Mouse (Mus musculus): Measurements from ENCODE around the gene Akr1c12. TPM values are rescaled to one million over a fixed set of nuclear protein-coding genes. Genes with fewer than 3 reads are reported as not detected.

The Akr1c12 gene
- not detected in 2 replicates for total RNA-seq (2014; rRNA removed)
- 0.15 and 0.28 TPM in 2 replicates for polyA plus RNA-seq (2015; fragmentation: Nextera tagmentation; extraction: Ambion mirVana)

- no peak for ATAC-seq
- no peak for DNase-seq (ENCODE audit: low spot score)
- TF ChIP-seq CTCF (IDR thresholded peaks at IDR 0.05; ENCODE audit: low read depth), result no peak
- Histone ChIP-seq H3K9me3 (ENCODE audit: low read length) (no peaks in the 10 kb centered on the region), H3K4me3 (ENCODE audit: low read length) (no peak within 1 kb of the TSS), H3K4me2 (ENCODE audit: low read depth, low read length) (no peak within 1 kb of the TSS), H3K27me3 (ENCODE audit: insufficient read depth, low read length) (no peaks in the 10 kb centered on the region), H3K4me1 (ENCODE audit: insufficient read depth, low read length) (no peaks in the 10 kb centered on the region), H3K36me3 (ENCODE audit: insufficient read depth, low read length) (no peaks in the 10 kb centered on the region), H3K9ac (replicated peaks; ENCODE audit: low read length) (no peak within 1 kb of the TSS), H3K27ac (no peak within 1 kb of the TSS)
- 74% methylated on average over 4 of the region's 4 CpGs for WGBS
Observed at GRCm38 (mm10) chr13:4279284-4279683, at the start of gene Akr1c12. Gene Akr1c12, minus strand, starts transcription at chr13:4279433.

GRCm38 (mm10) chr13:4318773-4319172, 39.5 kb upstream of the Akr1c12 start:
- H3K4me3 ChIP-seq (ENCODE audit: low read length), result no peak overlapping the region
- H3K9ac ChIP-seq (replicated peaks; ENCODE audit: low read length), result no peak overlapping the region
- no peaks in the 10 kb centered on the region for H3K4me1 ChIP-seq (ENCODE audit: insufficient read depth, low read length)
- no peaks in the 10 kb centered on the region for H3K9me3 ChIP-seq (ENCODE audit: low read length)
- no peak overlapping the region for H3K4me2 ChIP-seq (ENCODE audit: low read depth, low read length)
- H3K27me3 ChIP-seq (ENCODE audit: insufficient read depth, low read length), result no peaks in the 10 kb centered on the region
- WGBS, result 88% methylated on average over 2 of the region's 2 CpGs
- no peak for DNase-seq (ENCODE audit: low spot score)
- no peak for TF ChIP-seq CTCF (IDR thresholded peaks at IDR 0.05; ENCODE audit: low read depth)
- ATAC-seq, result no peak
- H3K36me3 ChIP-seq (ENCODE audit: insufficient read depth, low read length), result no peaks in the 10 kb centered on the region
- no peak overlapping the region for H3K27ac ChIP-seq

- Histone ChIP-seq H3K36me3 (ENCODE audit: insufficient read depth, low read length) (no peaks in the 10 kb centered on the region), H3K4me1 (ENCODE audit: insufficient read depth, low read length) (no peaks in the 10 kb centered on the region), H3K9ac (replicated peaks; ENCODE audit: low read length) (no peak overlapping the region), H3K27me3 (ENCODE audit: insufficient read depth, low read length) (no peaks in the 10 kb centered on the region), H3K4me3 (ENCODE audit: low read length) (no peak overlapping the region), H3K4me2 (ENCODE audit: low read depth, low read length) (no peak overlapping the region), H3K27ac (no peak overlapping the region), H3K9me3 (ENCODE audit: low read length) (no peaks in the 10 kb centered on the region)
- DNase-seq (ENCODE audit: low spot score) (no peak), ATAC-seq (no peak)
- WGBS, result 87% methylated on average over 2 of the region's 2 CpGs
- no peak for TF ChIP-seq CTCF (IDR thresholded peaks at IDR 0.05; ENCODE audit: low read depth)
Observed at GRCm38 (mm10) chr13:4313907-4314306, 34.7 kb upstream of the Akr1c12 start.

GRCm38 (mm10) chr13:4304861-4305565, 25.8 kb upstream of the Akr1c12 start:
- Histone ChIP-seq H3K9ac (replicated peaks; ENCODE audit: low read length) (no peak overlapping the region), H3K4me3 (ENCODE audit: low read length) (no peak overlapping the region), H3K9me3 (ENCODE audit: low read length) (no peaks in the 10 kb centered on the region), H3K27me3 (ENCODE audit: insufficient read depth, low read length) (no peaks in the 10 kb centered on the region), H3K4me2 (ENCODE audit: low read depth, low read length) (no peak overlapping the region), H3K36me3 (ENCODE audit: insufficient read depth, low read length) (no peaks in the 10 kb centered on the region), H3K27ac (no peak overlapping the region), H3K4me1 (ENCODE audit: insufficient read depth, low read length) (no peaks in the 10 kb centered on the region)
- 39% methylated on average over 2 of the region's 2 CpGs for WGBS
- ATAC-seq (no peak), DNase-seq (ENCODE audit: low spot score) (no peak)
- no peak for TF ChIP-seq CTCF (IDR thresholded peaks at IDR 0.05; ENCODE audit: low read depth)

GRCm38 (mm10) chr13:4296991-4297390, 17.8 kb upstream of the Akr1c12 start:
- no peak for ATAC-seq
- no peaks in the 10 kb centered on the region for H3K27me3 ChIP-seq (ENCODE audit: insufficient read depth, low read length)
- H3K4me3 ChIP-seq (ENCODE audit: low read length), result no peak overlapping the region
- H3K4me2 ChIP-seq (ENCODE audit: low read depth, low read length), result no peak overlapping the region
- no peak for TF ChIP-seq CTCF (IDR thresholded peaks at IDR 0.05; ENCODE audit: low read depth)
- WGBS, result 98% methylated on average over 4 of the region's 4 CpGs
- H3K27ac ChIP-seq, result no peak overlapping the region
- no peaks in the 10 kb centered on the region for H3K9me3 ChIP-seq (ENCODE audit: low read length)
- H3K36me3 ChIP-seq (ENCODE audit: insufficient read depth, low read length), result no peaks in the 10 kb centered on the region
- no peak overlapping the region for H3K9ac ChIP-seq (replicated peaks; ENCODE audit: low read length)
- no peak for DNase-seq (ENCODE audit: low spot score)
- H3K4me1 ChIP-seq (ENCODE audit: insufficient read depth, low read length), result no peaks in the 10 kb centered on the region

- ATAC-seq (peak; percentile 77), DNase-seq (ENCODE audit: low spot score) (peak; percentile 69)
- Histone ChIP-seq H3K9me3 (ENCODE audit: low read length) (no peaks in the 10 kb centered on the region), H3K36me3 (ENCODE audit: insufficient read depth, low read length) (no peaks in the 10 kb centered on the region), H3K4me1 (ENCODE audit: insufficient read depth, low read length) (no peaks in the 10 kb centered on the region), H3K4me2 (ENCODE audit: low read depth, low read length) (no peak overlapping the region), H3K27ac (no peak overlapping the region), H3K9ac (replicated peaks; ENCODE audit: low read length) (no peak overlapping the region), H3K27me3 (ENCODE audit: insufficient read depth, low read length) (no peaks in the 10 kb centered on the region), H3K4me3 (ENCODE audit: low read length) (no peak overlapping the region)
- TF ChIP-seq CTCF (IDR thresholded peaks at IDR 0.05; ENCODE audit: low read depth), result peak; percentile 75
- WGBS, result 38% methylated on average over 7 of the region's 7 CpGs
Observed at GRCm38 (mm10) chr13:4281471-4282412, 2.5 kb upstream of the Akr1c12 start.

Data from hindbrain, postnatal 0 days (tissue).